Mouse (Mus musculus): Measurements from ENCODE around the gene D10Jhu81e. TPM values are rescaled to one million over a fixed set of nuclear protein-coding genes. Genes with fewer than 3 reads are reported as not detected.
"Not testable (repeated sequence)": the region's sequence is repeated elsewhere in the genome, so short reads cannot be mapped to it uniquely, and the experiment has no call there.

The D10Jhu81e gene
- polyA plus RNA-seq, 1 experiment: 105 TPM

- H3K4me1 ChIP-seq (ENCODE audit: control insufficient read depth, insufficient read depth, low read length): 0 out of 2 replicates have a peak, but pooled peaks cover 4% of the 10 kb centered on the region
- TF ChIP-seq CTCF (IDR thresholded peaks at IDR 0.05; ENCODE audit: insufficient read depth, low read length) (no peak), POLR2A (IDR thresholded peaks at IDR 0.05; ENCODE audit: borderline replicate concordance, extremely low read depth, low read depth, low read length) (no peak)
- 67% methylated on average over 9 of the region's 9 CpGs for whole genome bisulfite sequencing
- no peak for DNase-seq
- no peak overlapping the region for H3K4me3 ChIP-seq (replicated peaks; ENCODE audit: extremely low read depth, low read depth, low read length)
Measured at GRCm38 (mm10) chr10:78127046-78127870, 42.3 kb downstream of the D10Jhu81e start.

- DNase-seq: no peak
- Histone ChIP-seq H3K4me1 (ENCODE audit: control insufficient read depth, insufficient read depth, low read length) (0 out of 2 replicates have a peak, but pooled peaks cover 4% of the 10 kb centered on the region), H3K4me3 (replicated peaks; ENCODE audit: extremely low read depth, low read depth, low read length) (no peak overlapping the region)
- 95% methylated on average over 5 of the region's 5 CpGs for WGBS
- TF ChIP-seq POLR2A (IDR thresholded peaks at IDR 0.05; ENCODE audit: borderline replicate concordance, extremely low read depth, low read depth, low read length) (no peak), CTCF (IDR thresholded peaks at IDR 0.05; ENCODE audit: insufficient read depth, low read length) (no peak)
Measured at GRCm38 (mm10) chr10:78126311-78126710, 43.3 kb downstream of the D10Jhu81e start.

GRCm38 (mm10) chr10:78125061-78125460 is 44.5 kb downstream of the D10Jhu81e start:
- H3K4me1 ChIP-seq (ENCODE audit: control insufficient read depth, insufficient read depth, low read length); H3K4me3 ChIP-seq (replicated peaks; ENCODE audit: extremely low read depth, low read depth, low read length); DNase-seq: not testable (repeated sequence)
- 71% methylated on average over 8 of the region's 8 CpGs for WGBS

- H3K4me1 ChIP-seq (ENCODE audit: control insufficient read depth, insufficient read depth, low read length); H3K4me3 ChIP-seq (replicated peaks; ENCODE audit: extremely low read depth, low read depth, low read length); DNase-seq: not testable (repeated sequence)
- 31% methylated on average over 6 of the region's 6 CpGs for WGBS
Measured at GRCm38 (mm10) chr10:78124137-78124536, 45.4 kb downstream of the D10Jhu81e start.

GRCm38 (mm10) chr10:78119422-78119821 is 50.2 kb downstream of the D10Jhu81e start:
- TF ChIP-seq CTCF (IDR thresholded peaks at IDR 0.05; ENCODE audit: insufficient read depth, low read length): no peak
- TF ChIP-seq POLR2A (IDR thresholded peaks at IDR 0.05; ENCODE audit: borderline replicate concordance, extremely low read depth, low read depth, low read length): no peak
- H3K4me3 ChIP-seq (replicated peaks; ENCODE audit: extremely low read depth, low read depth, low read length): no peak overlapping the region
- H3K4me1 ChIP-seq (ENCODE audit: control insufficient read depth, insufficient read depth, low read length): no peaks in the 10 kb centered on the region
- DNase-seq: no peak
- 94% methylated on average over 4 of the region's 4 CpGs for WGBS

- H3K4me1 ChIP-seq (ENCODE audit: control insufficient read depth, insufficient read depth, low read length): no peaks in the 10 kb centered on the region
- 46% methylated on average over 2 of the region's 2 CpGs for WGBS
- no peak overlapping the region for H3K4me3 ChIP-seq (replicated peaks; ENCODE audit: extremely low read depth, low read depth, low read length)
- TF ChIP-seq CTCF (IDR thresholded peaks at IDR 0.05; ENCODE audit: insufficient read depth, low read length) (no peak), POLR2A (IDR thresholded peaks at IDR 0.05; ENCODE audit: borderline replicate concordance, extremely low read depth, low read depth, low read length) (no peak)
- no peak for DNase-seq
Measured at GRCm38 (mm10) chr10:78115153-78115552, 54.4 kb downstream of the D10Jhu81e start.

GRCm38 (mm10) chr10:78114521-78115092 is 55.0 kb downstream of the D10Jhu81e start:
- H3K4me1 ChIP-seq (ENCODE audit: control insufficient read depth, insufficient read depth, low read length): no peaks in the 10 kb centered on the region
- TF ChIP-seq POLR2A (IDR thresholded peaks at IDR 0.05; ENCODE audit: borderline replicate concordance, extremely low read depth, low read depth, low read length): no peak
- TF ChIP-seq CTCF (IDR thresholded peaks at IDR 0.05; ENCODE audit: insufficient read depth, low read length): no peak
- 81% methylated on average over 4 of the region's 4 CpGs for WGBS
- no peak for DNase-seq
- H3K4me3 ChIP-seq (replicated peaks; ENCODE audit: extremely low read depth, low read depth, low read length): no peak overlapping the region

Other genes with a start within 250 kb of the D10Jhu81e start
- 2.2 and 3.9 TPM in 2 replicates for gene Trpm2, start 199.2 kb downstream of the D10Jhu81e start, polyA plus RNA-seq (2012; rRNA removed)
- gene 1810043G02Rik, start 191.3 kb downstream of the D10Jhu81e start, polyA plus RNA-seq (2012; rRNA removed): 46.6 and 46.9 TPM in 2 replicates
- gene Pfkl, start 159.7 kb downstream of the D10Jhu81e start, polyA plus RNA-seq (2012; rRNA removed): 55.8 and 70.0 TPM in 2 replicates
- gene Dnmt3l, start 127.8 kb downstream of the D10Jhu81e start, polyA plus RNA-seq (2012; rRNA removed): 0.52 and 0.64 TPM in 2 replicates
- gene Aire, start 126.2 kb downstream of the D10Jhu81e start, polyA plus RNA-seq (2012; rRNA removed): 0.09 and 0.16 TPM in 2 replicates
- 17.5 and 17.6 TPM in 2 replicates for gene Icosl, start 100.5 kb downstream of the D10Jhu81e start, polyA plus RNA-seq (2012; rRNA removed)
- 6.7 and 8.7 TPM in 2 replicates for gene Pwp2, start 15.4 kb upstream of the D10Jhu81e start, polyA plus RNA-seq (2012; rRNA removed)
- 45.4 and 50.0 TPM in 2 replicates for gene Trappc10, start 74.9 kb upstream of the D10Jhu81e start, polyA plus RNA-seq (2012; rRNA removed)
- gene Agpat3, start 182.7 kb upstream of the D10Jhu81e start, polyA plus RNA-seq (2012; rRNA removed): 209 and 247 TPM in 2 replicates
- 57.4 and 82.5 TPM in 2 replicates for gene Rrp1, start 243.3 kb upstream of the D10Jhu81e start, polyA plus RNA-seq (2012; rRNA removed)